Mouse (Mus musculus): Measurements from ENCODE around the gene Frmd4b.

Frmd4b gene

DNA sequence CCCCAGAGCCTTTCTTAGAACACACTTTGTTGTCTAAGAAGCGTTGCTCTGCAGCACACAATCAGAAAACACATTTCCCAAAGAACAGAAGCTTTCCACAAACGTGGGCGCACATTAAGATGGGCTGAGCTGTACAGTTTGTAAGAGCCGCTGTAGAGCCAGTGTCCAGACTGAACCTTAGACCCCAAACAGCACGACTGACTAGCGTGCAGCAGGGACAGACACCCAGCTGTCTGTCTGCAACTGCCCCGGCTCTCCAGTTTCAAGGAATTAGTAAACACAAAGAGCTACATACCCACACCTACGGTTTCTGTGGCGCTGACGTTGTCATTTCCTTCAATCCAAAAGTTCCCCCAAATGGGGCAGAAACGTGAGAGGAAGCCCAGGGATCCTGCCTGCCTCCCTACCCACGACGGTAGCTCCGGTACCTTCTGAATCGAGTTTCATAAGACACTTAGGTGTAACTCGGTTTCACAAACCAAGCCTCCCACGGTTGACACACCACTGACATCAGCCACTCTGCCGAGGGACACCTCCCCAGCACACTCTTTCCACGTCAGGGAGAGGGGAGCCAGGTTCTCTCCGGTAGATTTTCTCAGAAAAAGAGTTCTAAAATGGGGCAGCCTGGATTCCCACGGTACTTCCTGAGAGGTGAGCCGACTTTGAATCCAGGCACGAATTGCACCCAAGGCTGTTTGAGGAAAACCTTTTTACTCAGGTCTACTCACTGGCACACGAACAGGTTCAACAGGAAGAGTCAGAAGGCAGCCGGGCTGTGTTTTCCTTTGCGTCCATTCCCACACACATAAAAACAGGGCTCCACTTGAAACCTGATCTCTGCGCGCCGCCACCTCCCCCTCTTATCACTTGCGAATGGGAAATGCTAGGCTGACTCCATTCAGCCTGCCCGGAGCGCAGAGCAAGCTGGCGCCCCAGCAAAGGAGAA lies 305.5 kb downstream of the Frmd4b start:
- peak; percentile 48 for DNase-seq (ENCODE audit: low spot score)

DNA sequence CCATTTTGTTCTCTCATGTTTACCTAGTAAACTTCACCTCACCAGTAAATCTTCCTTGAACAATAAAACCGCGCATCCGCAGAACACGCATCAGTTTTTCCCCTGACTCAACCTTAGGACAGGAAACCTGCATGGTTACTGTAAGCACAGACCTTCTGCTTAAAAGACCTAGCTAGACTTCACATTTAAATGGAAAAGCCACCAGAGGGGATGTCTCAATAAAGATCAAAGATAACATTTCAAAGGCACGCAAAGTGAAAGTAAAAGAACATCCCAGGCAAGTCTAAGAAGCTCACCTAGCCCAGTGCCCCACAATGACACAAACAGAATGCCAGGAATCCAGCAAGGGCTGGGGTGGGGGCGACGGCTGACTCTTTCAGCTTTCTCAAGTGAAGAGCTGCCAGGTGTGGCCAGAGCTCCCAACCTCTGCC lies 306.4 kb downstream of the Frmd4b start:
- no peak for DNase-seq (ENCODE audit: low spot score)

DNA sequence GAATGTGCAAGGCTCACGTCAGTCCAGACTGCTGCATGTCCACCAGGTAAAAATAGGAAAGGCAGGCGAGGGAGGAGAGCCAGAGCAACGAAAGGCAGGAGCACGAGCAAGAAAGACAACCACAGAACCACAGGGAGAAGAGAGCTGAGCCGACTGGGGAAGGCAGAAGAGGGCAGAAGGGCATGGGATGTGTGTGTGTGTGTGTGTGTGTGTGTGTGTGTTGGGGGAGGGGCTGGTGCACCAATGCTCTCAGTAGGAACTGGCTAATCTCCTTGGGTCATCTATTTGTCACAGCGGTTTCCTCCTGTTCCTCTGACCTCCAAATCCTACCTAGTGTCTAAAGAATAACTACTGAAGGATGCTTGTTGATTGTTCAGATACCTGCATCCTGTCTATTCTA lies 308.2 kb downstream of the Frmd4b start:
- DNase-seq (ENCODE audit: low spot score) = no peak

DNA sequence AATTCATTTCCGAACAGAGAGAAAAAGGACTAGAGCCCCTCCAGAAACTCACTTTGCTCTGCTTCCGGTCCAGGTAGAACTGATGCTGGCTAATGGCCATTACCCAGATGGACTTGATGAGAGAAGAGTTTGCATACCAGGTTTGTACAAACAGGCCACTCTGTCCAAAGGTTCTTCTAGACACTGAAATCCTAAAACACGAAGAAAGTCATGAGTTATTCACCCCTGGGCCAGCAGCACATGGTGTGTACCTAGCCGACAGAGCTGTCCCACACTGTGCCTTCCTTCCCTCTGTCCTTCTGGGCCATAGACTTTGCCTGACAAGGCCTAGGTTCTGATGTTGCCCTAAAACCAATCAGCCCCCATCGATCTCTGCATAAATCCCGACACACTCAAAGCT lies 308.8 kb downstream of the Frmd4b start:
- no peak for DNase-seq (ENCODE audit: low spot score)

DNA sequence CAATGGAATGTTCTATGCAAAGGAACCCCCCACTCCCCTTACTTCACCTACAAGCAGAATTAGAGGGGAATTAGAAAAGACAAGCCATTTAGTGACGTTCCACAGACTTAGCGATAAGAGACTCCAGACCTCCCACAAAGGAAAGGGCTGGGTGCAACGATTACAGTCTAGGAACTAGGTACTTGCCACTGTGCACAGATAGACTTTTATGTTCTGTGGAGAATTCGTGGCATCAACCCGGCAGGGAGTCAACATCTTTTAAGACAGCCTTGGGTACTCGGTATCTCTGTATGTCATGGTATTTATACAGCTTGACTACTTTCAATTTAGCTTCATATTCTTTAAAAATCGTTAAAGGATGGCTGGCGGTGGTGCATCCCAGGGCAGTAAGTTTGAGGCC lies 310.1 kb downstream of the Frmd4b start:
- no peak for DNase-seq (ENCODE audit: low spot score)

DNA sequence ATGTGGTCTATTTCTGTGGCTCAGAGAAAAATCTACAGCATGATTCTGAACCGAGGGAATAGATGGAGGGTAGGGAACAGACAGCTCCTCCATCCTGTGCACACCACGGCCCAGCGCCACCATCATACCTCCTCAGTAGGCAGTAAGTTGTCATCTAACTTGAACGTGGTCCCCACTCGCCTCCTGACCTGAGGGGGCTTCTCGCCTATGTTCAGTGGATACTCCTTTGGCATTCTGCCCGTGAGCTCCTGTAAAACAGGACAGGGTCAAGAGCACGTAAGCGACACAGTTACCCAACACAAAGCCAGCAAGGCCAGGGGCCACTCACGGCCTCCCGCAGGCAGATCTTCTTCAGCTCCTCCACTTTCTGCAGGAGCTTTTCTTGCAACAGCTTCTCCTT lies 311.0 kb downstream of the Frmd4b start:
- DNase-seq (ENCODE audit: low spot score) = no peak

DNA sequence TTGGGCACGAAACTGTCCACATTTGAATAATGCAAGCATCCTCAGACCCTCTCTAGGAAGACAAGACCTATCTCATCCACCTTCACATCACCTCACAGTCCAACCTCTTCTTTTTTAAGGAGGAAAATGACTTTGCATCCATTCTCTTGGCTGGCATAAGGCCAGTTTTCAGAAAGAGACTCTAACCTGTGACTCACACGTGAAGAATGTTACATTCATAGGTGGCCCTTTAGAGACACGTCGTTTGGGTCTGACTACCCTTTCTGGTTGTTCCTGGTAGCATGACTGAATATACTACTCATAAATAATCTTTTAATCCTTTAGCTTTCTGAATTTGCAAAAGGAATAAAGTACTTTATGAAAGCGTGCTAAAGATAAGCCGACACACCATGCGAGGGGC lies 311.9 kb downstream of the Frmd4b start:
- no peak for DNase-seq (ENCODE audit: low spot score)

DNA sequence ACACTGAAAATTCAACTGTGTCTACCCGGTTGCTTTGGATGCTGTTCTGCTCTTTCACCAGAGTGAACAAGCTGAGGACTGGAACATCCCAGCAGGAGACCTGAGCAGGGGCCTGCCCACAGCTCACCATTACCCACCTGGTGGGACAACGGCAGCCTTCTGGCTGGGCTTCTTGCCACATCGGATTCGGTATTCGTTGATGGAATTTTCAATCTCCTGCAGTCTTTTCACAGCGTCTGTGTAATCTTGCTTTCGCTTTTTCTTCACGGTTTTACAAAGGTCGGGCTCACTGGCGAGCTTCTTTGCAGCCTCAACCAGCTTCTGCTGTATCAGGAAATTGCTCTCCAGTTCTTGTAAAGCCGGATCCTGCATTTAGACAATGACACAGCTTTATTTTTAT lies 312.3 kb downstream of the Frmd4b start:
- no peak for DNase-seq (ENCODE audit: low spot score)

DNA sequence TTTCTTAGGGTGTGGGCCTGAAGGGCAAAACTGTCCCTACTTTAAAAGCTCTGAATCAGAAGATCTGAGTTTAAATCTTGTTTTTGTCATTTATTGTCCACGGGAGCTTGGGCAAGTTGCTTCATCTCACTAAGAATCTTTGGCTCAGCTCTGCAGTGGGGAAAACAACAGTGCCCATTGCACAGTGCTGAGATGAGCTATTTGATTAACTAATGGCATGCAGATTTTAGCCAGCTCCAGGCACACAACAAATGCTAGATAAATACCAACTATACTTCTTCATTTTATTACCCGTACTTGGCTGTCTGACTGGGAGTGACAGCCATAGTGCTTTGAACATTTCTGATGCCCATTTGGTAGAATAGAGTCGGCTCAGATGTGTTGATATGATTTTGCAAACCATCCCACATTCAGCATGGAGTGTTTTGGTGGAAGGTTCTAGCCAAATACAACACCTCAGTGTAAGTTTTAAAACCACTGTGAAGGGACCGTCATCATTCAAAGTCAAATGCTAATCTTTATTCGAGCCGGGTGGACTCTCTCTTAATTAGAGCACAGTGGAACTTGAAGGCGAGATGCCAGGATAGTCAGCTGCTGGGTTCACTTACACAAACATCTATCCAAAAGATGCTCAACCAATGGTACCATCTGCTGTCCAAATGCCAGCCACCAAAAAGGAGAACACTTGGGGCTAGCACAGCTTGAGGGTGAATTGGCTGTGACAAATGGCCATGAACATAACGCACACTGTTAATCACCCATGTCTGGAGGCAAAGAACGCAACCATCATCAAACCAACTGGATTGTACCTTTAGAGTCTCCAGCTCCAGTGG lies 313.8 kb downstream of the Frmd4b start:
- no peak for DNase-seq (ENCODE audit: low spot score)

DNA sequence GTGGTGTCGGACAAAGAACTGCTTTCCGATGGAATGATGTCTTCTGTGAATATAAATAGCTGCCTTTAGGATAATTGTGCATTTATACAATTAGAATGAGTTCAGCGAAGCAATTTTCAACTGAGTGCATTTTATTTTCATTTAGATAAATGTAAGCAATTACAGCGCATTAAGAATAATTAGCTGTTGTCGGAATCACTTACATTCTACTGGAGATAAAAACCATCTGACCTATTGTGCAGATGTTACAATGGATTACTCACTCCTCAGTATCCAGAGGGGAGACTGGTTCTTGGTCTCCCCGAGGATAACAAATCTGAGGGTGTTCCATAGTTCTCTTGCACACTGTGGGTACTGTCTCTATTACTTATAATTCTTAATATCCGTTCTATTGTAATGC lies 315.0 kb downstream of the Frmd4b start:
- no peak for DNase-seq (ENCODE audit: low spot score)

DNA sequence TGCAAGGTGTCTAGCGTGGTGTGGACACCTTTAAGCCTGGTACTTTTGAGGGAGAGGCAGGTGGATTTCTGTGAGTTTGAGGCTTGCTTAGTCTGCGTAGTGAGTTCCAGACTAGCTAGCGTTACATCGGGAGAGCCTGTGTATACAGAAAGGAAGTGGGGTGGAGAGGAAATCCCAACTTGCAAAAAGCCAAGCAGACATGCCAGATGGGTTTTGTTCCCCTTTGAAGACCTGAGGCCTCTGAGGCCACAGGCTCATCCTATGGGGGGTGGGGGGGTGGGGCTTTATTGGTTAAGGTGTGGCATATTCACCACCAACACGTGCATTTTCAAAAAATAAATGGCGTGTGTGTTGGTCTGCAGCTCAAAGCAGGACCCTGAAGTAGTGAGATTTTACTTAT lies 316.7 kb downstream of the Frmd4b start:
- no peak for DNase-seq (ENCODE audit: low spot score)

DNA sequence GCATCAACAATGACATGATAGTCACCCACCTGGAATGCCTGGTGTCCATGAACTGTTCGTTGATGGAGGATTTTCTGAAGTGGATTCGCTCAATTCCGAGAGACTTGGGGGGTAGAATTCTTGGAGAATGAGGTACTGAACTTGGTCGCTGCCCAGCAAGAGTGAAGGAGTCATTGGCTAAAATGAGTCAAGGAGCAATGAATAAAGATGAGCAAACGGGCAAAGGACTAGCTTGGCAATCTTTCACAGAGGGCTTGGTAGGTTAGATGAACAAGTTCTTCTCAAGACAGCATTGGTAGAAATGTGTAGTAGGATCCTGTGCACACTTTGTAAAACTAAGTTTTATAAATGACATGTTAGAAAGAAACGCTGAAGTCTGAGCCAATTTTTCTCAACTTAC lies 317.2 kb downstream of the Frmd4b start:
- DNase-seq (ENCODE audit: low spot score) = no peak

DNA sequence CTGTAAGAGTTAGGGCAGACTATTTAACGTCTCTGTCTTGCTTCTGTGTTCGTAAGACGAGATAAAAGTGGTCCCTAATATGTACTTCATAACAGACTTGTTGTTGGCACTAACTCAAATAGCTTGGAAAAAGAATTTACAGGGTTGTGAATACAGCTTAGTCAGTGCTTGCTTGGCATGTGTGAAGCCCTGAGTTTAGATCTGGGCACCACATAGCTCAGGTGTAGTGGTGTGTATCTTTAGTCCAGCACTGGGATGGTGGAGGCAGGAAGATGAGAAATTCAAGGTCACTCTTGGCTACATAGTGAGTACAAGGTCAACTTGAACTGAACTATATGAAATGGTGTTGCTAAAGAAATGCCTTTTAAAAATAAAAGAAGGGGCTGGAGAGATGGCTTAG lies 320.2 kb downstream of the Frmd4b start:
- DNase-seq (ENCODE audit: low spot score) = no peak

DNA sequence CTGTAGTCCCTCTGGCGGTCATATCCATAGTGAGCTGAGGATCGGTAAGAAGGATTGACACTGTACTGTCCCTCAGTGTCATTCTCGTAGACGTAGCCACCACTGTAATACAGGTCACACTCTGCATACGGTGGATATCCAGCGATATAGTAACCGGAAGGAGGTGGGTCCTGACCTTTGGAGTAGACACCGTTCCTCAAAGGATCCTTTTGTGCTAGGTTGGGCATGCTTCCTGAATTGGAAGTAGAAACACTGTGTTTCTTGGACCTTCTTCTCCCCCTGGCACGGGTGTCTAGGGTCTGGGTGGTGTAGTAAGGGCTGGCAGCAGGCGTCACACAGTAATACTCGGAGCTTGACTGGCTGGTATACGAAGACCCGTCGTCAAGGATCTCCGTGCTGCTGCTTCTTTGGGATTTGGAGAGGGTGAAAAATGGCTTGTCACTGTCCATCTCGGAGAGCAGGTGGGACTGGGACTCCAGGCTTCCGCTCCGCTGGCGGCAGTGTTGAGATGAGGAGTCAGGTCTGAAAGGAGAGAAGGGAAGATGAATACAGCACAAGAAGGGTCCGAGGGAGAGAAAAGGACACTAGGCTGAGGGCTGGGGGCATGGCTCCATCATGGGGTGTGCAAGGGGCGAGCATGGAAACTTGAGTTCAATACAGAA lies 321.3 kb downstream of the Frmd4b start:
- DNase-seq (ENCODE audit: low spot score) = no peak

DNA sequence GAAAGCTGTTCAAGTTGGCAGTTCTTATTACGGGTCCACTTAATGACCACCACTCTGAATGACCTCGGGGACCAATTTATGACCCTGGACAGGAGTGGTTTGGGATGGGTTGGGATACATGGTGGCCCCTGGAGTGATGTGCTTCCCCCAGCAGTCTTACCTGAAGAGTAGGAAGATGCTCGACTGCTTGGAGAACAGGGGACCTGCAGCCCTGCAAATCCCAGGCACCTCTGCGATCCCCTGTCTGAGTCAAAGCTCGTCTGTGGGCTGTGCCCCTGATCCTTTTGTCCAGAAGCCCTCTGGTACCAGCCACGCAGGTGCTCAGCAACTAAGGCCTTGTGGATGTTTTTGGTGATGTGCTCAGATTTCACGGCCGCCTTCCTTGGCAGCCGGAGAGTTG lies 321.9 kb downstream of the Frmd4b start:
- DNase-seq (ENCODE audit: low spot score) = no peak

DNA sequence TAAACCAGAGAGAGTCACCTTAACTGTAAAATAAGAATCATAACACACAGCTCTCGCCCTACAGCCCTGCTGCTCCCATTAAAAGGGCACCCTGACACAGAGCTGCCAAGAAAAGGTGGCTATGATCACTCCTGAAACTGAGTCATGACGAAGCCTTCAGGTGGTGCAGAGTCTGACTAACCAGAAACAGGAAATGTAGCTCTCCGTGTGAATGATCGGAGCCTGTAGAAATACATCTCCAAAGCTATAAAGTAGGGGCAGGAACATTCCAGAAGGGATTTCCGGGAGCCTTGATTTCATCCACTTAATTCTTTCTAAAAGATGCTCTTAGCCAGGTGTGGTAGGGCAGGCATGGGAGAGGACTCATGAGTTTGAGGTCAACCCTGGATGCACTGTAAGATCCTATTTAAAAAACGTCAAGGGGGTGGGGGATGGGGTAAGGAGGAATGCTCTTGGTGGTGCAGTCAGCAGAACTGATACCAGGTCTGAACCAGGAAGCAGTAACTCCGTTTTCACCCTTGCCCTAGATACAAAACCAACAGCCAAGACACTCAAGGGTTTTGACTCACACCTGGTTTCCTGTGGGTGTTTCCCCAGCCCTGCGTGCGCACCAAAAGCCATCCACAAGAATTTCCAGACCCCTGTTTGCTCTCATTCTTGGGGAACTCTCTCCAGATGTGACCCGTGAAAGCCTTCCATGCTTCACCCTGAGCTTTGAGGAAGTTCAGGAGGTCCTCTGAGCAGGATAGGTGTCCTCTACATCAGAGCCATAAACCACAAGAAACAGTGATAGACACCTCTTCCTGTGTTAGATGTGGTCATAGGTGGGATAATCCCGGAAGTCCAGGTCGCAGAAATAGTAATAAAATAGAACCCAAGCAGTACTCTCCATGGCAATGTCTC lies 323.4 kb downstream of the Frmd4b start:
- DNase-seq (ENCODE audit: low spot score) = no peak

DNA sequence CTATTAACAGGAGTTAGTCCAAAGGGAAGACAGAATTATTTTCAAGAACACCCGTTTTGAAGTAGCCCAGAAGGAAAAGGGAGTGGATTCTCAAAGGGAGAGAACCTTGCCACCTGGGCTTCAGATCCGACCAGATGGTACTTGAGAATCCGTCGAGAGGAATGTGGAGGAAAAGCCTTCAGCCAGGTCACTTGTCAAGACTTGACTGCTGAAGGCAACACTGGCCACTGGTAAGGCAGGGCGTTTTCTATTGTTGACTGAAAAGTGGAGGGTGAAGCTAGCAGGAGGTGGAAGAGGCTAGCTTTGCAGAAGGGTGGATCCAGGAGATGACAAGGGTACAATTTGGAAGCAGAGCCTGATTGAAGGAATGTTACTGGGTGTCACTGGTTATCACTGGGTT lies 324.4 kb downstream of the Frmd4b start:
- DNase-seq (ENCODE audit: low spot score) = no peak

DNA sequence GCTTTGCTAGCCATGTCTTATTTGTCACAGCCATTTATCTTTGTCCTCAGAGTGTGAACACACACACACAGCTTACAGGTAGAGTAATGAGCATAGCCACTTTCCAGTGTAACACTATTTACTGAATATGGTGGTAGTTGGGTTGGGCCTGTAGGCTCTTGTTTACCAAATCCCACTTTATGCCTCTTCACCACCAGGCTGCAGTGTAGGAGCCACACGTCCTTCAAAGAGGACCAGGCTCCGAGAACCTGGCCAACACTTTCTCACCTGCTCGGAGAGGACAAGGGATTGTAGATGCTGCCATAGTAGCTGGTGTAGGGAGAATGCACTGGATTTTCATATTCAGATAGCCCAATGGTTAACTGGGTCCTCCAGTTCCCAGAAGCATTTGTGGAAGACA lies 325.2 kb downstream of the Frmd4b start:
- DNase-seq (ENCODE audit: low spot score) = no peak

DNA sequence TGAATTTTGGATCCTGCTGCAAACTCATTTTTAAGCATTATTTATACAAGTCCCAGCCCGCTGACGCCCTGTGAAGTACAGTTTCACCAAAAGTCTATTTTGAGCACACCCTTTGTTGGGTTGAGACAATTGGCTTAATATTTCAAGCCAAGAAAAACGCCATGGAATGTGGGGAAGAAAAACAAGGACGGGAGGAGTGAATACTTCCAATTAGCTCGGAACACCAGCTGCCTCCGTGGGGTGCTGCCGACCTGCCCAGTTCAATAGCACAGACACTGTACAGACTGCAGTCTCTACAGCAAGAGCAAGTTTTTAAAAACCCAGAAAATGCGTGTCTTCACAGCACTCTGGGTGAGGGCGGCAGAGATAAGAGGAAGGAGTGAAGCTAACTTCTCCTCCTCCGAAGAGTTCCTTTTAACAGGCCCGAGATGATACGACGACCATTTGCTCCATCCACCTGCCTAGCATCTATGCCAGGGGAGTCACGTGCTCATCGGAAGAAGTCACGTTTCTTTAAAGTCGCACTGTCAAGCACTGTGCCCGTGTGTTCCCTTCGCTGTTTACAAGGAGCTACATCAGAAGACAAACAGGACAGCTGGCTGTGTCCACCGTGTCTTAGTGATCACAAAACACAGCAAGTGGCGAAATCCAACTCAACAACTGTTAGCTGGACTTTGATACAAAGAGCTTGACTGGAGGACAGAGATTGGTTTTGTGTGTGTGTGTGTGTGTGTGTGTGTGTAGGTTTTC lies 326.0 kb downstream of the Frmd4b start:
- DNase-seq (ENCODE audit: low spot score) = no peak

DNA sequence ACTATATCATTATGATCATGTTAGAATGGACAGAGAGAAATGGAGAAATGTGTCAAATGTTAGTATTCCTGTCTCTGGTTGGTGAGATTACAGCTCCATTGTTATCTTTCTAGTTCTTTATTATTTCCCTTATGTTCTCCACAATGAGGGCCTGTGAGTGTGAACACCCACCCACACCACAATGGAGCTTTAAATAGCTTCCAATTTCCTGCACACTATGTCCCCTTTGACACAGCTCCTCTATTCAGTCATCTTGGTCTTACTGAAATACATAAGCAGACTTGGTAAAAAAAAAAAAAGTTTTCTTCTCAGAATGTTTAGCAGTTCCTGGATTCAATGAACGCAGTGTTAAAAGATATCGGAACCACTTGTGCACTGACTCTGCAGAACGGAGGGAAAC lies 326.7 kb downstream of the Frmd4b start:
- no peak for DNase-seq (ENCODE audit: low spot score)

DNA sequence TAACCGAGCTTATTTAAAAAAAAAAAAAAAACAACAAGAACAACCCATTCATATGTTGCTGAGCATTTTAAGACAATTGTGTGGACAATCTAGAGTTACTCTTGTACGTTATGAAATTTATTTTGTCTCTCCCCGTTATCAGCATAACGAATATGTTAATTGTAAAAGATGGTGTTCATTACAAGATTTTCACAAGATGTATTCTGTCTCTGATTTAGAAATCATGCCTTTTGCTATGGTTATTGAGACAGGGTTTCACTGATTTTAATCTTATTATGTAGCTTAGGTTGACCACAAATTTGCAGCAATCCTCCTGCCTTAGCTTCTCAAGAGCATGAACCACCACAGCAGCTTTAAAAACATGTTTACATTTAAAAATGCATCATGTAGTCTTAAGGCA lies 327.5 kb downstream of the Frmd4b start:
- no peak for DNase-seq (ENCODE audit: low spot score)

Data from urinary bladder, postnatal 25 days (tissue).